Mouse (Mus musculus) adrenal gland (tissue): Measurements from ENCODE around the gene Fam25c.

ENCODE experiments used
- intact Hi-C: fragments of 180-260 bp; cut with DNase I; formaldehyde crosslinking; loops from one replicate; pipeline ENCODE4 v1.15.1; 2025

The Fam25c gene

DNA sequence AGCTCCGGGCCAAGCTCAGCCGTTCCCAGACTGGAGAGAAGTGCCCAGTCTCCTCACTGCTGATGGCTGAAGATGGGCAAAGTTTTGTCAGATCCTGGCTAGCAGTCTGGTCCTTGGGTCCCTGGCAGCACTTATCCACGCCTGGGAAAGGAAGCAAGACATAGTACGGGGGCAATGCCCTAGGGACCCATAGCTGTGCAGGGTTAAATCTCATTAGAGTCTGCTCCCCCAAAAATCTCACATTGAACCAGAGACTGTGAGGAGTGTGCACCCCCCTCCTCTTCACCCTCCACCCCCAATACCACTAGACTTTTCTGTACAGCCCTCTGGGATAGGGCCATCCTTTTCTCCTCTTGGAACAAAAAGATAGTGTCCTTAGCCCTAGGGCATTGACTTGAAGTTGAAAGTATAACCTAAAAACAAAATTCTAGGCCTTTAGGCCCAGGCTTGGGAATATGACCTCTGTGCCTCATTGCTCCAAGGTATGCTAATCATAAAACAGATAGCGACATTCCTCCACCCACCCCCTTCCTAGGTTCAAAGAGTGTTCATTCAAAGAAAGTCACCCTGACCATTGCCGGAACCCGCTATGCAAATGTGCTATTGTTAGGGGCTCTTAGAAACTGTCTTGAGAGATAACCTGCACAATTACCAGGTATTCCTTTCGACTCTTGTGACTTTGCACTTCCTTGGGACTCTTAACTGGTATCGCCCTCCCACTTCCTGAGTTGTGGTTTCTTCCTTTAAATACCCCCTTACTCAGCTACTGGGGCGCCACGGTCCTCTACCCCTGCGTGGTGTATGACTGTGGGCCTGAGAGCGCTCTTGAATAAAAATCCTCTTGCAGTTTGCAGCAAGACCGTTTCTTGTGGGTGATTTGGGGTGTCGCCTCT, 9.3 kb upstream of the Fam25c start:
- intact Hi-C loops = loop anchor here (5.0 to 10.0 kb wide), 2 partner anchors 38 to 280 kb away; partner anchors contain the start of gene Anxa8

DNA sequence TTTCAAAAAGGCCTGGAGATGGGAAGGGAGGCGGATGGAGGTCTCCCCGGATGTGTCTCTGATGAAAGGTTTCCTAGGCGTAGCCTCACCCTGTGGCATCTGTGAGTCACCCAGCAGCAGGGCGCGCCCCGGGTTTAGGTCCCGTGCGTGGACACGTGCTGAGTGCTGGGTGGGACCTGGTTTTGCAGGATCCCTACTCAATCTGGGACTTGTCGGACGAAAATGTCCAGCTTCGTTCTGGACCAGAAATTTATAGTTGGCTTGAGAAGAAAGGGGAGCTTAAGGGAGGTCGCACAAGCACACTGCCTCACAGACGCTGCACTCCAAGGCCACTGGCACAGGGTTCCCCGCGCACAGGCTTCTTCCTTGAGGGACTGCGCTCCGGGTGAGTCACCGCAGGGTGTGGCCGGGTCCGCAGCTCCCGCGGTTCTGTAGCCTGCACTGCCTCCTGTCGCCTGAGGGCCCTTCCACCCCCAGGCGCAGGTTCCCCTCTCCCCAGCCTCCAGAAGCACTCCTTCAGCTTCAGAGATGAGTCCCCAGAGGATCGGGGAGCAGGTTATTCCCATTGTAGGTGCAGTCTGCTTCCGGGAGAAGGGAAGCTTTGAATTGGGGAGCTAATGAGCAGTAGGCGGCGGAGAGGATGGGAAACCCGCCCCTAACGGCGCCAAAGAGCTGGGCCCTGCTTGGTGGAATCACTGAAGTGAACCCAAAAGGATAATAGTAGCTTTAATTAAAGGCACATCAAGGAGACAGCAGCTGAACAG, 8.4 kb upstream of the Fam25c start:
- intact Hi-C loops = loop anchor here (1.0 to 10.0 kb wide), 3 partner anchors 90 to 279 kb away; partner anchors contain the start of gene Anxa8

DNA sequence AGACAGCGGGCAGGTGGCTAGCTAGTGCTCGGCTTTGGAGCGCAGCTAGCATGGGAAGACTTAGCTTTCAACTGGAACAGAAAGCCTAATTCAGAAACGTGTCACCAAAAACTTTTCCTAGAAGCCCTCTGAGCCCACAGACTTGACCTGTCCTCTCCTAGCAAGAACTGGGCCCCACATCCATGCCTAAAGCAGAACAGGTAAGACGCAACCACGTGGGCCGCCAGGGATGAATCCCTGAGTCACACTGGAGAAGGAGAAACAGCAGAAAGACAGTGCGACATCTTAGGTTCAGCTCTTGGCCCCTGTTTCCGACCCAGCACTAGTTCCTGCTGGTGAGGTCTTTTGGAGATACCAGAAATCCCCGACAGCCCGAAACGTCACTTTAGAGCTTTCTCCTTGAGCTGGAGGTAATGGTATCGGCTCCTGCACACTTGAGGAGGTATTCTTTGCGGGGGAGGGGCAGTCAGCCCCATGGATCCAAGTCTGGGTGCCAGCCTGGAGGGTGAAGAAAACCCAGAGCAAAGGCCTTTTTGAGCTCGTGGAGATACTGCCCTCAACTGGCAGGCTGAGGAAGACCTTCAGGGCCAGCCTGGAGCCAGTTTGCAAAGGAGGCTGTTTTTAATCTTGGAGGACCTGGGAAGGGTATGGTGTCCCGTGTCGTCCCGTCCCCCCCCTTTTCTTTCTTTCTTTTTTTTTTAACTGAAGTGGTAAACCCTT, 7.7 kb upstream of the Fam25c start:
- intact Hi-C loops = loop anchor here (1.0 to 10.0 kb wide), 3 partner anchors 90 to 278 kb away; partner anchors contain the start of gene Anxa8

DNA sequence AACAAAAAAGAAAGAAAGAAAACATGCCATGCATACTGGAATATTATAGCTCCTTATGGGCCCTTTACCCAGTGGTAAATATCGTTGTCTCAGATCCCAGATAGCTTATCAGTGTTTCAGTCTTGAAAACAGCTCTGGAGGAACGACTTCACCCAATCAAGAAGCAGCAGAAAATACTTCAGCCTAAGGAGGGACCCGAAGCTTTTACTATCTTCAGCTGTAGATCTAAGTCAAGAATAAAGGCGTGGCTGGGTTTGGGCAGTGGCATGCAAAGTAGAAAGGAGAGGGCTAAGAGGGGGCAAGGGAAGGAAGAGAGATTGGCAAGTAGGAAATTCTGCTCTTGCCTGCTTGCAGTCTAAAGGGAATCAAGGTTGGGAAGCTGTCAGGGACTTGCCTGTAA, 6.9 kb upstream of the Fam25c start:
- intact Hi-C loops = loop anchor here (2.0 to 10.0 kb wide), 2 partner anchors 173 to 277 kb away; partner anchors contain the start of gene Anxa8

- intact Hi-C loops = loop anchor here (10.0 kb wide), 1 partner anchor 275 kb away; the partner anchor contains the start of gene Anxa8
Observed at GRCm38 (mm10) chr14:34360251-34360650, 5.0 kb upstream of the Fam25c start.

DNA sequence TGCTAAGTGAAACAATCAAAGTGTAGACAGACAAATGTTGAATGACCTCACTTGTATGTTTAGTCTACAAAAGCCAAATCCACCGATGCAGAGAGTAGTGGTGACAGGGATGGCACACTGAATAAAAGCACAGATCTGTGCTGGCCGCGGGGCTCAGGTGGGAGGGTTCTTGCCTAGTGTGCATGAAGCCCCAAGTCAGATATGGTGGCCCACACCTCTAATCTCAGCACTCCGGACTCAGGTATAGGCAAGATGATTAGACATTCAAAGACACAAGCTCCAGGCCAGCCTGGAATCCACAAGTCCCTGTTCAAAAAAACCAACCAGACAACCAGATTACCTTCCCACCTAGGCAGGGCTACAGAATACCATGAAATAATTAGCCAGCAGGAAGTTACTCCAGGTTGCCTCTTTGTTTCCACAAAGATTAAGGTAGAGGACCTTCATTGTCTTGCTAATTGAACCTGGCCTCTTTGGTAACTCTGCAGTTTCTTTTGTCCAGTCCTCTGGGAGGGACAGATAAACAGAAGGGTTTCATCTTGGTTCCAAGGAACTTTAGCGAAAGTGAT, 4.5 kb upstream of the Fam25c start:
- intact Hi-C loops = loop anchor here (10.0 kb wide), 1 partner anchor 275 kb away; the partner anchor contains the start of gene Anxa8

GRCm38 (mm10) chr14:34357671-34358455, 2.6 kb upstream of the Fam25c start:
- intact Hi-C loops = no loop called here

GRCm38 (mm10) chr14:34354456-34354855, 777 bp downstream of the Fam25c start:
- intact Hi-C loops = no loop called here

GRCm38 (mm10) chr14:34353326-34353725, 1.9 kb downstream of the Fam25c start:
- intact Hi-C loops = no loop called here

GRCm38 (mm10) chr14:34352523-34352922, 2.7 kb downstream of the Fam25c start:
- intact Hi-C loops = no loop called here

- intact Hi-C loops = no loop called here
Observed at GRCm38 (mm10) chr14:34351660-34352059, 3.6 kb downstream of the Fam25c start.

DNA sequence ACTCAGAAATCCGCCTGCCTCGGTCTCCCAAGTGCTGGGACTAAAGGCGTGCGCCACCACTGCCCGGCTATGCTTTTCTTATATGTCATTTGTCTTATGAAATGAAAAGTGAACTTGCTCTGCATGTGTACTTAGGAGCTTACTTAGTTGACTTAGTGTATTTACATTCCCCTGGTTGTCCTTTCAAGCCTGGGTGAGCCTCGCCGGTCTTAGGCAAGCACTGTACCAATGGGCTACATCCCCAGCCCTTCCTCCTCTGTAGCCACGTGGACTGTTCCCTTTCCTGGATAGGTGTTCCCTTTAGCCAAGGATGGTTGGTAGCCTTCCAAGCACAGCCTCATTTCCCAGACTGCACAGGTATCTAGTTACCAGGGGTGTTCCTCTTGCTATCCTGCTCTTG, 6.2 kb downstream of the Fam25c start:
- intact Hi-C loops = no loop called here

GRCm38 (mm10) chr14:34348301-34348700, 6.9 kb downstream of the Fam25c start:
- intact Hi-C loops = no loop called here

DNA sequence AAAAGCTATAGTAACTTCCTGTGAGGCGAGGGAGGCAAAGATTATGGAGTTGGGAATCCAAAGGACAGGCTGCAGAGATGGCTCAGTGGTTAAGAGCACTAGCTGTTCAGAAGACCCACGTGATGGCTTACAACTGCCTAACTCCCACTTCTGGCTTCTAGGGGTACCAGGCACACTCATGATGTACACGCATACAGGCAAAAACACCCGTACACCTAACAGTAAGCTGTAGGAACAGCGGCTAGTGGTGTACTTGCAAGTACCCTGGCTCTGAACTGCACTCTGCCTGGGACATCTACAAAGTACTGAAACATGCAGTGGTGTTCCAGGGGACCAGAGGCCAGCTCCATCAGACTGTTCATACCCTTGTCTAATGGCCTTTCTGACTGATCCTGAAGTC, 8.1 kb downstream of the Fam25c start:
- intact Hi-C loops = no loop called here

- intact Hi-C loops = no loop called here
Observed at GRCm38 (mm10) chr14:34345771-34346566, 9.3 kb downstream of the Fam25c start.

- intact Hi-C loops = no loop called here
Observed at GRCm38 (mm10) chr14:34344361-34344760, 10.9 kb downstream of the Fam25c start.

DNA sequence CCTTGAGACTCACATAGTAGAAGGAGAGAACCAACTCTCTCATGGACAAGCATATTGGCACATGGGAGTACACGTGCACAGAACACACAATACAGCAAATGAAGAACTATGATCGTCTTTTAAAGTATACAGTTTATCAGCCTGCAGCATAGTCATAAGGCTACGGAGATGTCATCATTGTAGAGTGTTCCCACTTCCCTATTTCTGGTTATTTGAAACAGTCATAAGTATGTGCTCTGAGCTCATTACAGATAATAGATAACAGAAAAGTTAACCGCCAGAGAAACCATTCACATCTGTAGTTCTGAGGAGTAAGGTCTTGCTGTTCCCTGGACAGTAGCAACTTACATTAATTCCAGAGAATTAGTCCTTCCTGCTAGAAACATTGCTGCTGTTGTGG, 12.2 kb downstream of the Fam25c start:
- intact Hi-C loops = no loop called here

DNA sequence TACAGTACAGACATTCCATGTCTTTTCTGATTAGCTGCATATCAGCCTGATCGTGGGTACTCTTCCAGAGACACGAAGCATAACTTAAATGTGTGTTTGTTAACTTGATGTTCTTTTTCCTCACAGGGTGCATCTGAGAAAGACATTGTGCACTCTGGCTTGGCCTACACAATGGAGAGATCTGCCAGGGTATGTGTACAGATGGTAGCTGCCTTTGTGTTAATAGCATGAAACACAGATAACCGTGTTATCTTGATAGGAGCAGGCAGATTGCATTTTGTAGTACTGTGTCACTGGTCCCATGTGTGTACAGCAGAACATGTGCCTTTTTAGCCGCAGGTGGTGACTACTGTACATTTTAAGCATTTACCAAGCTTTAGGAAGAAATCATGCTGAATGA, 13.2 kb downstream of the Fam25c start:
- intact Hi-C loops = loop anchor here (2.0 kb wide), 1 partner anchor 43 kb away; no protein-coding TSS in a partner anchor

DNA sequence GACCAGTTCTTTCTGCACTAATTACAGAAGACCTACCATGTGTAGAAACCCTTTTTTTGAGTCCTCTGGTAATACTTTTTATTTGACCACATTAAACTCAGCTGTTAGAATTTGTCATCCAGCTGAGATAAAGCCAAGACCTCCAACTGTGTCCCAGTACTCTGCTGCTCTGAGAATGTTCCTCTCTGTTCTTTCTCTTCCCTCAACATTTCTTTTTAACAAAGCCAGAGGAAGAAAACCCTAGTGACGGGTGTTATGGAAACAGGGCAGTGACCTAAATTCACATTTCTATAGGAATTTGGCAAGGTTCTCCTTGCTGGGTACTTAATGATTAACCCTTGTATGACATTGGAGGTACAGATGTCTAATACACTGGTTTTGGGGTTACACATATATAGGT, 15.8 kb downstream of the Fam25c start:
- intact Hi-C loops = no loop called here
